Mouse (Mus musculus): ENCODE data around the gene Rnasek.

Rnasek gene

DNA sequence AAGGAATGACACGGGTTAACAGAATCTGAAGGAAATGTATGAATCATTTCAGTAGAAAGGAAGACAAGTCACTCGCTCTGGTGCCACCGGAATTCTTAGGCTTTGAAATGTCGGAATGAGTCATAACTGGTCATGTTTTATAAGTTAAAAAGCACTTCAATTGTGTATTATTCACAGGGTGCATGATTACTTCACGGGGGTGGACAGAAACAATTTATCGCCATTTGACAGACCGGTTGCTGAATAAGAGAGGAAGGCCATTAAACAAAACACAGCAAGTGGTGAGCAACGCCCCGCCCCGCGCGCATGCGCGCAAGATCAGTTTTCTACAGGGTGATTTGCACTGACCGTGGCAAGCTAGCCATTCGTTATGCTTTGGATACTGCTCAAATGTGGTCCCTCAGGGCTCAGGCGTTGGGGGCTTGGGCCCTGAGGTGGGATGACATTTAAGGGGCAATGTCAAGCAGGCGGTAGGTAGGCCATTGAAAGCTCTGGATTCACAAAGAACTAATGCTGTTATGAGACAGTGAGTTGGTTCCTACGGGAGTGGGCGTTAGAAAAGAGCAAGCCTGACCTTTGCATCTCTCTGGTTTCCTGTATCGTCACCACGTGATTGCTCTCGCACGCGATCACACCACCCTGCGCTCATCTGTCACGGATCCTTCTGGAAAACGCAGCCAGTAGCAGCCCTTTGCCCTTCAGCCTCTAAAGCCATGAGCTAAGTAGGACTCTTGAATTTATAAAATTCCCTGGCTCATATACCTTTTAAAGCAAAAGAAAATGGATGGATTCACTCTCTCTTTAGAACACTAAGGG is 50.1 kb downstream of the Rnasek start:
- CTCF ChIA-PET: interaction anchor here (0.6 kb wide), 1 partner anchor 17 kb away, joined by 5 read pairs; no protein-coding TSS in a partner anchor
